Comparison of ENCODE assay signal across 8 mouse cellular contexts in genomic region chr9:87255696-87256030, GRCm38 (mm10). TPM values are rescaled to one million over a fixed set of nuclear protein-coding genes. Genes with fewer than 3 reads are reported as not detected.
A peak's percentile ranks its signal among the peaks of the same experiment; 100 is the strongest.
DNase-seq lines count a peak whose midpoint lies in the region; ATAC-seq and TF ChIP-seq lines count a peak whose summit lies in the region.

No protein-coding gene starts in this region.

- WGBS in kidney, embryonic 16.5 days = 18% methylated on average over 6 of the region's 6 CpGs
- 16% methylated on average over 6 of the region's 6 CpGs for WGBS in embryonic facial prominence, embryonic 10.5 days
- WGBS in intestine, embryonic 15.5 days = 19% methylated on average over 6 of the region's 6 CpGs

- peak; percentile 80 for ATAC-seq in kidney, embryonic 16.5 days (ENCODE audit: low FRiP score, low TSS enrichment)
- peak; percentile 85 for ATAC-seq in intestine, embryonic 15.5 days

- H3K4me2 ChIP-seq in kidney, embryonic 16.5 days (replicated peaks; ENCODE audit: low read depth, low read length) = peak overlapping the region; percentile 71
- H3K4me2 ChIP-seq in intestine, embryonic 15.5 days (replicated peaks) = peak overlapping the region; percentile 74
- peak overlapping the region; percentile 40 for H3K4me2 ChIP-seq in myocyte (ENCODE audit: low read depth)

- no peaks in the 10 kb centered on the region for H3K36me3 ChIP-seq in kidney, embryonic 16.5 days (ENCODE audit: insufficient read depth, low read length)
- H3K36me3 ChIP-seq in embryonic facial prominence, embryonic 10.5 days (replicated peaks) = no peaks in the 10 kb centered on the region
- no peaks in the 10 kb centered on the region for H3K36me3 ChIP-seq in intestine, embryonic 15.5 days
- no peaks in the 10 kb centered on the region for H3K36me3 ChIP-seq in myocyte (ENCODE audit: control insufficient read depth, insufficient read depth)

- 0 out of 2 replicates have a peak, but pooled peaks cover 4% of the 10 kb centered on the region for H3K4me1 ChIP-seq in kidney, embryonic 16.5 days (ENCODE audit: insufficient read depth, low read length)
- H3K4me1 ChIP-seq in embryonic facial prominence, embryonic 10.5 days = peaks cover 11% of the 10 kb centered on the region
- H3K4me1 ChIP-seq in intestine, embryonic 15.5 days (replicated peaks) = no peaks in the 10 kb centered on the region

- TF ChIP-seq POLR2A in myocyte (IDR thresholded peaks at IDR 0.05; ENCODE audit: insufficient read length, low read depth) = no peak

- no peak for DNase-seq in kidney, adult 9 months
- DNase-seq in embryonic facial prominence, embryonic 10.5 days (ENCODE audit: low spot score) = no peak
- no peak for DNase-seq in left cerebral cortex, adult 11 months (ENCODE audit: low spot score)
- DNase-seq in gastrocnemius, postnatal 25 days = no peak
- no peak for DNase-seq in retina, postnatal 1 day

- peak overlapping the region; percentile 68 for H3K27ac ChIP-seq in kidney, embryonic 16.5 days (ENCODE audit: low read length)
- peak overlapping the region; percentile 86 for H3K27ac ChIP-seq in embryonic facial prominence, embryonic 10.5 days (replicated peaks)
- 0 out of 2 replicates have a peak overlapping the region, but pooled peaks have one; percentile 62 for H3K27ac ChIP-seq in intestine, embryonic 15.5 days

- peak overlapping the region; percentile 78 for H3K9ac ChIP-seq in kidney, embryonic 16.5 days (replicated peaks; ENCODE audit: low read length)
- H3K9ac ChIP-seq in intestine, embryonic 15.5 days = peak overlapping the region; percentile 52

- no peaks in the 10 kb centered on the region for H3K9me3 ChIP-seq in kidney, embryonic 16.5 days (ENCODE audit: low read length)
- no peaks in the 10 kb centered on the region for H3K9me3 ChIP-seq in embryonic facial prominence, embryonic 10.5 days
- H3K9me3 ChIP-seq in intestine, embryonic 15.5 days = no peaks in the 10 kb centered on the region

- H3ac ChIP-seq in myocyte (ENCODE audit: control insufficient read depth, insufficient read length) = peak overlapping the region; percentile 45

- no peaks in the 10 kb centered on the region for H3K27me3 ChIP-seq in kidney, embryonic 16.5 days (ENCODE audit: insufficient read depth, low read length)
- no peaks in the 10 kb centered on the region for H3K27me3 ChIP-seq in embryonic facial prominence, embryonic 10.5 days (replicated peaks; ENCODE audit: low read depth, poor library complexity, severe bottlenecking)
- no peaks in the 10 kb centered on the region for H3K27me3 ChIP-seq in intestine, embryonic 15.5 days (replicated peaks)
- H3K27me3 ChIP-seq in myocyte (ENCODE audit: control insufficient read depth, insufficient read depth, insufficient read length) = no peaks in the 10 kb centered on the region

- peak overlapping the region; percentile 84 for H3K4me3 ChIP-seq in kidney, embryonic 16.5 days (ENCODE audit: low read length)
- H3K4me3 ChIP-seq in embryonic facial prominence, embryonic 10.5 days = peak overlapping the region; percentile 75
- H3K4me3 ChIP-seq in intestine, embryonic 15.5 days (replicated peaks) = peak overlapping the region; percentile 72
- H3K4me3 ChIP-seq in myocyte = peak overlapping the region; percentile 89

- H3K79me2 ChIP-seq in myocyte (ENCODE audit: control insufficient read depth, insufficient read depth) = peaks cover 26% of the 10 kb centered on the region

TF ChIP-seq in myocyte, 11 proteins besides CTCF, POLR2A, EP300 and RAD21:
- TF ChIP-seq E2F4 (IDR thresholded peaks at IDR 0.05; ENCODE audit: insufficient read depth) = no peak
- no peak for TF ChIP-seq REST (IDR thresholded peaks at IDR 0.05; ENCODE audit: insufficient read depth, insufficient read length)
- no peak for TF ChIP-seq SRF (IDR thresholded peaks at IDR 0.05; ENCODE audit: control insufficient read depth, insufficient read length, low read depth)
- TF ChIP-seq MYOG (IDR thresholded peaks at IDR 0.05; ENCODE audit: control insufficient read depth in 1 of 3, insufficient read depth in 1 of 3, insufficient read length in 2 of 3, low read depth in 2 of 3) = no peak
- TF ChIP-seq USF1 (IDR thresholded peaks at IDR 0.05; ENCODE audit: low read depth) = no peak
- TF ChIP-seq TCF3 (IDR thresholded peaks at IDR 0.05; ENCODE audit: insufficient read length, low read depth) = no peak
- TF ChIP-seq MAX (IDR thresholded peaks at IDR 0.05; ENCODE audit: low read depth) = no peak
- TF ChIP-seq TCF12 (IDR thresholded peaks at IDR 0.05; ENCODE audit: insufficient read depth, poor library complexity, severe bottlenecking) = no peak
- no peak for TF ChIP-seq POLR2AphosphoS2 (IDR thresholded peaks at IDR 0.05; ENCODE audit: insufficient read length, low read depth)
- no peak for TF ChIP-seq MYOD1 (IDR thresholded peaks at IDR 0.05; ENCODE audit: control insufficient read depth in 1 of 3, insufficient read length in 2 of 3, low read depth in 2 of 3)
- TF ChIP-seq CEBPB (IDR thresholded peaks at IDR 0.05; ENCODE audit: insufficient read depth, poor library complexity, severe bottlenecking) = no peak

RNA-seq across cellular contexts. Expression of gene Cep162, which starts 0.3 kb away (rescaled TPM):
- polyA plus RNA-seq in kidney, embryonic 16.5 days (2015; fragmentation: Nextera tagmentation; extraction: Ambion mirVana) = 5.7 and 7.4 TPM in 2 replicates
- polyA plus RNA-seq in embryonic facial prominence, embryonic 10.5 days (2016; fragmentation: Nextera tagmentation; extraction: Ambion mirVana) = 9.1 and 11.2 TPM in 2 replicates
- polyA plus RNA-seq in intestine, embryonic 15.5 days (2015; fragmentation: Nextera tagmentation; extraction: Ambion mirVana) = 4.7 and 5.0 TPM in 2 replicates
- polyA plus RNA-seq in myocyte (2012; fragmentation: generic; extraction: Trizol) = 2.3 TPM
- 1 to 10 TPM; 1.7 to 2.0 TPM for total RNA-seq in gastrocnemius, postnatal 25 days (2021)
